Mouse (Mus musculus) liver, adult 2 months (tissue): Measurements from ENCODE around the gene Bmp7. TPM values are rescaled to one million over a fixed set of nuclear protein-coding genes. Genes with fewer than 3 reads are reported as not detected.

Experiments used
- DNase-seq: peaks from one replicate; pipeline ENCODE4 v3.0.0-alpha.2; 2011; ENCODE audit warnings: low read depth, low spot score; ENCODE audit errors: extremely low read depth
- H3K27ac ChIP-seq: fragments of 200-500 bp; replicated peaks from 2 replicates; pipeline ENCODE4 v1.5.1; 2012; ENCODE audit warnings: low read depth, mild to moderate bottlenecking, control low read depth, inconsistent platforms, low read length; ENCODE audit not compliant: insufficient read depth
- H3K27me3 ChIP-seq: fragments of 200-500 bp; 2 replicates; pipeline ENCODE4 v1.6.1; 2012; ENCODE audit warnings: mild to moderate bottlenecking, moderate library complexity, low read length, inconsistent platforms; ENCODE audit not compliant: control insufficient read depth, insufficient read depth
- H3K36me3 ChIP-seq: fragments of 200-500 bp; 2 replicates; pipeline ENCODE4 v1.6.1; 2012; ENCODE audit warnings: low read length, inconsistent platforms; ENCODE audit not compliant: control insufficient read depth, insufficient read depth
- H3K4me1 ChIP-seq: fragments of 200-500 bp; 2 replicates; pipeline ENCODE4 v1.6.1; 2011; ENCODE audit warnings: low read length; ENCODE audit not compliant: control insufficient read depth, insufficient read depth
- H3K4me3 ChIP-seq: fragments of 200-500 bp; 2 replicates; pipeline ENCODE4 v1.5.1; 2011; ENCODE audit warnings: low read depth, mild to moderate bottlenecking, control low read depth, low read length, moderate library complexity; ENCODE audit not compliant: insufficient read depth
- H3K79me2 ChIP-seq: fragments of 200-500 bp; 2 replicates; pipeline ENCODE4 v1.6.1; 2012; ENCODE audit warnings: inconsistent platforms, mild to moderate bottlenecking, low read length, moderate library complexity; ENCODE audit not compliant: control insufficient read depth, insufficient read depth
- H3K9ac ChIP-seq: fragments of 200-500 bp; 2 replicates; pipeline ENCODE4 v1.6.1; 2012; ENCODE audit warnings: low read depth, mild to moderate bottlenecking, control low read depth, inconsistent platforms, low read length
- CTCF ChIP-seq: fragments of 200-500 bp; IDR thresholded peaks from 2 replicates; pipeline ENCODE4 v1.5.1; 2011; ENCODE audit warnings: low read depth, low read length, control low read depth
- POLR2A ChIP-seq: fragments of 200-500 bp; IDR thresholded peaks from 2 replicates; pipeline ENCODE4 v1.6.1; 2011; ENCODE audit warnings: low read length, control low read depth; ENCODE audit not compliant: insufficient read depth; ENCODE audit errors: extremely low read depth
- WGBS: fragments of 180-500 bp; shearing (Covaris S2); methylation state at CpG from one replicate; pipeline ENCODE4 v1.1.7; 2018; 5-methylcytosine and 5-hydroxymethylcytosine counted together
- polyA plus RNA-seq: library from polyadenylated mRNA; depleted of rRNA; stranded (reverse); fragments of >200 nt; gene quantifications from 2 replicates; pipeline ENCODE4 v1.2.3, GENCODE M21; 2012; rRNA removed
- total RNA-seq: library from RNA; depleted of rRNA; stranded (reverse); fragments of >200 nt; gene quantifications from 2 replicates; pipeline ENCODE4 v1.2.3, GENCODE M21; 2014; rRNA removed

Gene Bmp7
- total RNA-seq (0.55 and 0.74 TPM in 2 replicates), polyA plus RNA-seq (1.7 and 2.4 TPM in 2 replicates)

DNA sequence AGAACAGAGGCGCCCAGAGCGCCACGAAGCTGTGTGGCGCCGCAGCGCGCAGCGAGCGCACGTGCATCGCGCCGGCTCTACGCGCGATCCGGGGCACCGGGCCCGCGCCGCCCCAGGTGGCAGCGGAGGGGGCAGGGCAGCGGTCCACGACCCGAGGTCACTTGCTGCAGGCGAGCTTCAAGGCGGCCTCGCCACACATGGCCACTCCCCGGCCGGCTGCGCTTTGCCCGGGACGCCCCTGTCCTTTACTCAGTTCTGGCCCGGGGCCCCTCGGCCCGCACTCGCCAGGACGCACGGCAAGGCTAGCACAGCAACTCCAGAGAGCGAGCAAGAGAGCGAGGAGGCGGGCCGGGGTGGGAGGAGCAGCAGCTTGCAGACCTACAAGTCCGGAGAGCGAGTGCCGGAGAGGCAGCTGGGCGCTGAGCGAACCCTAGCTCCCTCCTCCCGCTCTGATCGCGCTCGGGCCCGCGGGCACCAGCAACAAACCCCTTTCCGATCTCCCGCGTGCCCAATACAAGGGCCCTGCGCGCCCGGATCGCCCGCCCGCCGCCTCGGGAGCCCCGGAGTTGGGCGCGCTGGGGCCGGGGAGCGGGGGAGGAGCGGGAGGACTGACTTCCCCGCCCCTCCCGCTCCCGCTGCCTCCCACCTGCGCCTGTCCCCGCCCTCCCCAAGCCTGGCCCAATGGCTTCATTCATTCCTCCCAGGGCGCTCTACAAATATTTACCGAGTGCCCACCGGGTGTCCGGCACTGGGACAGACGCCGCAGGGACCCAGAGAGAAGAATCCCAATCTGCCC is at the start of gene Bmp7:
Bmp7 (minus strand) TSS at position 319 of the 796 bp plus-strand sequence.
- peak within 1 kb of the TSS; percentile 75 for H3K9ac ChIP-seq
- WGBS, result under 1% methylated on average over 80 of the region's 82 CpGs
- peak; percentile 84 for DNase-seq
- H3K4me1 ChIP-seq, result 0 out of 2 replicates have a peak, but pooled peaks cover 3% of the 10 kb centered on the region
- peak within 1 kb of the TSS; percentile 30; the same call in 1 of the 2 replicates for H3K27ac ChIP-seq
- TF ChIP-seq POLR2A (0 out of 2 replicates have a peak, but pooled peaks have one; percentile 17), CTCF (no peak)
- H3K27me3 ChIP-seq, result peaks cover 7% of the 10 kb centered on the region
- no peaks in the 10 kb centered on the region for H3K79me2 ChIP-seq
- H3K4me3 ChIP-seq, result peak within 1 kb of the TSS; percentile 63
- H3K36me3 ChIP-seq, result no peaks in the 10 kb centered on the region

DNA sequence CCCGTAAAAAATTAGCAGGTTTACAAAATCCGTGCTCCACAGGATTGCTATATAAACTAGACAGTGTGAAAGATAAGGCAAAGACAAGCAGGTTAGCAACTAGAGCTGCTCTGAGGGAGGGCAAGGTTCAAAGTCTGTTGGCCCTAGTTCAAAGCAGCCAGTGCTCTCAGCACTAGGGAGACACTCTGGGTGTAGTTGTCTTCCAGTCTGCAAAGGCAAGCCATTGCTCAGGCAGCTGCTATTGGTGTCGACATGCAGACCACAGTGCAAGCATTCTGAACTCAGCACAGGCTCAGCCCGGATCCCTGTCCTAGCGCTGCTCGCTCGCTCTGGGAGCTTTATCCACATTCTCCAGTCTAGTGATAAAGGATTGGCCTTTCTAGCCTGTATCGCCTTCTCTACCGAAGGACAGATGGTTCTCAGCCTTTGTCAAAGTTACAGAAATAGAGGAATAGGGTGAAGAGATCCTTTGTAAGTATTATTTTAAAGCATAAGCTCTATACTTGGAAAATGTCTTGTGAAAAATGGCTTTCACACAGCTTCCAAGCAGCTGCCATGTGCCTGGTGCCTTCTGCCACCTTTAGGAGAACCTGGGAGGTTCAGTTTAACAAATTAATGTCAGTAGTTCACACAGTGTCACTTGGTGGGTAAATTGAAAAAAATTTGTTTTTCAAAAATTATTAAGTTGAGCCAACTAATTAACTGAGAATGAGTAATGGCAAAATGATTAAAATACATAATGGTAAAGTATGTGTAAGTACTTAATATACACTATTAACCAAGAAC is 42.8 kb upstream of the Bmp7 start:
- Histone ChIP-seq H3K27ac (no peak overlapping the region), H3K9ac (no peak overlapping the region), H3K27me3 (no peaks in the 10 kb centered on the region), H3K36me3 (no peaks in the 10 kb centered on the region), H3K79me2 (no peaks in the 10 kb centered on the region), H3K4me1 (no peaks in the 10 kb centered on the region), H3K4me3 (no peak overlapping the region)
- peak; percentile 93 for DNase-seq
- 26% methylated on average over 9 of the region's 9 CpGs for WGBS
- TF ChIP-seq CTCF (no peak), POLR2A (no peak)

DNA sequence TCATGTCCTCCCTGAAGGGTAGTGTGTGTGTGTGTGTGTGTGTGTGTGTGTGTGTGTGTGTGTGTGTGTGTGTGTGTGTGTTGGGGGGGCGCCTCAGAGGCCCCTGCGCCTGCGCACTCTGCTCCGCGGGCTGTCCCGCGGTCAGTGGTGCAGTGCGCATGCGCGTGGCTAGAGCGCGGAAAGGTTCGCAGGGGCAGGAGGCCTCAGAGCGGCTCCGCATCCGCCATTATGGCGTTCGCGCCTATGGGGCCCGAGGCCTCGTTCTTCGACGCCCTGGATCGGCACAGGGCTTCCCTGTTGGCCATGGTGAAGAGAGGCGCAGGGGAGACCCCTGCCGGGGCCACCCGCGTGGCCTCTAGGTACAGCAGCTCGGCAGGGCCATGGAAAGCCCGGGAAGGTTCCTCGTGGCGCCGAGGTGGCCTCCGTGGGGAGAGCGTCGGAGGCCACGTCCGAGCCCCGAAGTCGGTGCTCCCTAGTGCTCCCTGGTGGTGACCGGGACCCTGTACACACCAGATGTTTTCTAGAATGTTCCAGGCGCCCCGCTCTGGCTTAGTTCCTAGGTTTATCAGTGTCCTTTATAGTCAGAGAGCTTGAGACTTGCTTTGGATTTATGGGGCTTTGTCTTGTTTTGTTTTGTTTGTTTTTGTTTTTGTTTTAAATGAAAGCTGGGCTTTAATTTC is 39.7 kb upstream of the Bmp7 start:
- TF ChIP-seq POLR2A (no peak), CTCF (no peak)
- no peak overlapping the region for H3K4me3 ChIP-seq
- H3K4me1 ChIP-seq, result no peaks in the 10 kb centered on the region
- no peak overlapping the region for H3K9ac ChIP-seq
- H3K79me2 ChIP-seq, result no peaks in the 10 kb centered on the region
- no peak for DNase-seq
- H3K36me3 ChIP-seq, result no peaks in the 10 kb centered on the region
- H3K27me3 ChIP-seq, result no peaks in the 10 kb centered on the region
- no peak overlapping the region for H3K27ac ChIP-seq
- 93% methylated on average over 43 of the region's 43 CpGs for WGBS

DNA sequence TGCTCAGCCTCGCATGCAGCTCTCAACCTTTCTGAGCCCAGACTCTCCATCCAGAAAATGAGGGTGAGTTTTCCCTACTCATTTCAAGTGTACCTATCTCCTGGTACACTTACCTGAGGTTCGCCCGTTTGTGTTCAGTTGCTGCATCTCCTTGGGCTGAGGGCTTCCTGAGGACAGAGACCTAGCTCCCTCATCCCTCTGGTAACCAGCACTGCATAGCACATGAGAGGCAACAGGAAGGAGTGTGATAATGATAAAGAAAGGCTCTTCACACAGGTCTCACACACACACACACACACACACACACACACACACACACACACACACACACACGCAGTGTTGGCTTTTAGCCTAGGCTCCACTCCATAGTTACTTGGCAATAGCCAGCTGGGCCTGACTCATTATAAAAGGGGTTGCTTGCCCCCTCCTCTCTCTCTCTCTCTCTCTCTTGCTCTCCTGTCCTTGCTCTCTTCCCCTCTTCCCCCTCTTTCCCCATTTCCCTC is 38.1 kb upstream of the Bmp7 start:
- Histone ChIP-seq H3K27ac (no peak overlapping the region), H3K36me3 (no peaks in the 10 kb centered on the region), H3K27me3 (no peaks in the 10 kb centered on the region), H3K79me2 (no peaks in the 10 kb centered on the region), H3K9ac (no peak overlapping the region), H3K4me3 (no peak overlapping the region; the same call in 1 of the 2 replicates), H3K4me1 (peaks cover 9% of the 10 kb centered on the region; the same call in 1 of the 2 replicates)
- 63% methylated on average over 4 of the region's 4 CpGs for WGBS
- no peak for DNase-seq
- TF ChIP-seq POLR2A (no peak), CTCF (no peak)

DNA sequence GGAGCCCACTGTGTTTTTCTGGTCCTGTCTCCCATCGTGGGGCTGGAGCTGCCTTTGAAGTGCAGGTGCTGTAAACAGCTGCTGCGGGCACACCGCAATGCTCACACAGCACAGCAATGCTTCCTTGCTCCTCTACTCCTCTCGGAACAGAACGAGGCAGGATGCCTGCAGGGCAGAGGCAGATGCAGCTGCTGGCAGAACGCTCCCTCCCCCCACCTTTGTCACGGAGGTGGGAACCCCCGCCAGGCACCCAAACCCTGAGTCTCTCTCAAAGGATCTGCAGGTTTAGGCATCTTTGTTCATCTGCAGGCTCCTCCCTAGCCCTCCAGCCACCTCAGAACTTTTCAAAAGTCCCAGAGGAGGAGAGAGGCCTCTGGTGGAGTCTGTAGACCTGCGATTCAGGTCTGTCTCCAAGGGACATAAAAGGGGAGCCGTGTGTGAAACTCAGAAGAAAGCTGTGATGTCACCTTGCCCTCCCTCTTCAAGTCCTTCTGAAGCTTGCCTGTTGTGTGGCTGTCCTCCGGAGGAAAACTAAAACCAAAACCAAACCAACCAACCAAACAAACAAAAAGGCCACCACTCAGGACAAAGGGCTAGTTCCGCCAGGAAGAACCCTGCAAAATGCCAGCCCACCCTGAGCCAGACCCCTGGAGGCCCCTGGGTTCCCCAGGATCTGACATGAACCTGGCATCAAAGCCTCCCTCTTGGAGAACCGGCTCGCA is 37.4 kb upstream of the Bmp7 start, which contains the start of gene Spo11:
Spo11 (plus strand) TSS at position 292 of the 722 bp plus-strand sequence.
- H3K9ac ChIP-seq, result no peak within 1 kb of the TSS
- H3K27ac ChIP-seq, result no peak within 1 kb of the TSS

More for the DNA sequence above, 37.4 kb upstream of the Bmp7 start, which contains the start of gene Spo11:
- Histone ChIP-seq H3K27me3 (no peaks in the 10 kb centered on the region), H3K79me2 (no peaks in the 10 kb centered on the region), H3K4me1 (peaks cover 9% of the 10 kb centered on the region; the same call in 1 of the 2 replicates), H3K36me3 (no peaks in the 10 kb centered on the region), H3K4me3 (no peak within 1 kb of the TSS; the same call in 1 of the 2 replicates)
- no peak for DNase-seq
- TF ChIP-seq CTCF (no peak), POLR2A (no peak)
- WGBS, result 45% methylated on average over 14 of the region's 14 CpGs
